Mouse (Mus musculus) erythroblast, embryonic 14.5 days (primary cell): ENCODE data around the gene Syn3.

Experiments
- GATA1 ChIP-seq: IDR thresholded peaks from 2 replicates; pipeline ENCODE4 v1.6.1; 2012; ENCODE audit warnings: low read length, inconsistent platforms, mixed read lengths
- TAL1 ChIP-seq: IDR thresholded peaks from 3 replicates; pipeline ENCODE4 v1.6.1; 2012; ENCODE audit warnings: low read length, inconsistent platforms, mixed read lengths

GRCm38 (mm10) chr10:86166854-86167268, 331.8 kb downstream of the Syn3 start:
- TF ChIP-seq GATA1 (no peak), TAL1 (no peak)
